Mouse (Mus musculus): ENCODE measurements around the gene Susd1. TPM values are rescaled to one million over a fixed set of nuclear protein-coding genes. Genes with fewer than 3 reads are reported as not detected.
A peak's percentile ranks its signal among the peaks of the same experiment; 100 is the strongest.

Susd1 gene
- polyA plus RNA-seq, 1 experiment: 21.3 TPM

DNA sequence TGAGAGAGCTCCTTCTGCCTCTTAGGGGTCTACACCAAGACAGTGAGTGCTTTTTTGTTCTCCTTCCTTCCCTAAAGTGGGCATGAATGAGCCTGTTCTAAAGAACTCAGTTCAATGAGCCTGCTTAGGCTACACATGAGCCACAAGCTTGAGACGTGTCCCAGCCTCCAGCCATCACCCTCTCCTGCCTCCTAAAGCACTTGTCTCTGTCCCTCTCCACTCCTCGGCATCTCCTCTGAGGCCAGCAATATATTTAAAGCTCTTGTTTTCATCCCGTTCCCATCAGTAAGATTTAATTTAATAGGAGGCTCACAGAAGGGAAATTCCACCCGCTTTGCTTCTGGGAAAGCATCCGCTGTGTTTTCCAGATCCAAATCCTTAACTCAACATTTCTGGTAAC lies 98.4 kb downstream of the Susd1 start:
- WGBS: 79% methylated on average over 5 of the region's 5 CpGs
- H3K27ac ChIP-seq (ENCODE audit: control insufficient read depth, insufficient read depth, low read depth, low read length, poor library complexity): 0 out of 2 replicates have a peak overlapping the region, but pooled peaks have one; percentile 8
- TF ChIP-seq CTCF (IDR thresholded peaks at IDR 0.05; ENCODE audit: control insufficient read depth, insufficient read depth, low read length) (no peak), POLR2A (IDR thresholded peaks at IDR 0.05; ENCODE audit: borderline replicate concordance, control insufficient read depth, low read depth, low read length) (no peak)
- peaks cover 2% of the 10 kb centered on the region; the same call in 1 of the 2 replicates for H3K4me1 ChIP-seq (ENCODE audit: control insufficient read depth, insufficient read depth, low read length)
- no peak overlapping the region for H3K4me3 ChIP-seq (replicated peaks; ENCODE audit: control insufficient read depth, low read depth, low read length)

GRCm38 (mm10) chr4:59338896-59339535 lies 99.4 kb downstream of the Susd1 start:
- no peak overlapping the region for H3K4me3 ChIP-seq (replicated peaks; ENCODE audit: control insufficient read depth, low read depth, low read length)
- WGBS: 79% methylated on average over 8 of the region's 8 CpGs
- no peak overlapping the region for H3K27ac ChIP-seq (ENCODE audit: control insufficient read depth, insufficient read depth, low read depth, low read length, poor library complexity)
- peaks cover 6% of the 10 kb centered on the region; the same call in 1 of the 2 replicates for H3K4me1 ChIP-seq (ENCODE audit: control insufficient read depth, insufficient read depth, low read length)
- TF ChIP-seq CTCF (IDR thresholded peaks at IDR 0.05; ENCODE audit: control insufficient read depth, insufficient read depth, low read length): no peak
- TF ChIP-seq POLR2A (IDR thresholded peaks at IDR 0.05; ENCODE audit: borderline replicate concordance, control insufficient read depth, low read depth, low read length): no peak

- peak overlapping the region; percentile 79 for H3K27ac ChIP-seq (ENCODE audit: control insufficient read depth, insufficient read depth, low read depth, low read length, poor library complexity)
- no peak overlapping the region for H3K4me3 ChIP-seq (replicated peaks; ENCODE audit: control insufficient read depth, low read depth, low read length)
- WGBS: 77% methylated on average over 6 of the region's 6 CpGs
- no peak for TF ChIP-seq CTCF (IDR thresholded peaks at IDR 0.05; ENCODE audit: control insufficient read depth, insufficient read depth, low read length)
- no peak for TF ChIP-seq POLR2A (IDR thresholded peaks at IDR 0.05; ENCODE audit: borderline replicate concordance, control insufficient read depth, low read depth, low read length)
- H3K4me1 ChIP-seq (ENCODE audit: control insufficient read depth, insufficient read depth, low read length): peaks cover 10% of the 10 kb centered on the region
Measured at GRCm38 (mm10) chr4:59337533-59337885, 100.9 kb downstream of the Susd1 start.

GRCm38 (mm10) chr4:59336846-59337532 lies 101.4 kb downstream of the Susd1 start:
- H3K4me3 ChIP-seq (replicated peaks; ENCODE audit: control insufficient read depth, low read depth, low read length): no peak overlapping the region
- H3K4me1 ChIP-seq (ENCODE audit: control insufficient read depth, insufficient read depth, low read length): peaks cover 11% of the 10 kb centered on the region
- 83% methylated on average over 11 of the region's 11 CpGs for WGBS
- TF ChIP-seq POLR2A (IDR thresholded peaks at IDR 0.05; ENCODE audit: borderline replicate concordance, control insufficient read depth, low read depth, low read length) (no peak), CTCF (IDR thresholded peaks at IDR 0.05; ENCODE audit: control insufficient read depth, insufficient read depth, low read length) (no peak; the same call in 1 of the 2 replicates)
- H3K27ac ChIP-seq (ENCODE audit: control insufficient read depth, insufficient read depth, low read depth, low read length, poor library complexity): peak overlapping the region; percentile 79

DNA sequence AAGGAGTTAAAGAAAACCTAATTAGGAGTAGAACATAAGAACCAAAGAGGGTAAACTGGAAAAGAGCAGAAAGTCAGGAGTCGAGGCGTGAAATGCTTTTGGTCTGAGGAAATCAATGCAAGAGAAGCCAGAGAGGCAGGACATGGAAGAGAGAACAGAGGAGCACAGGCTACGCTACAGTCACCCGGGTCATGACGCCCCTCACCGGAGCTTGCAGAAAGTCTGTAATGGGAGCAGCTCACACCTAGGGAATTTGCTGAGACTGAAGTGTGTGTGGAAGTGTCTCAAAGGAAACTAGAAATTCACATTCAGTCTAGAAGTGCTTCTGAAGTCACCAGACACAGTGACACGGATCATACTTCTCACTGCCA lies 102.0 kb downstream of the Susd1 start:
- TF ChIP-seq CTCF (IDR thresholded peaks at IDR 0.05; ENCODE audit: control insufficient read depth, insufficient read depth, low read length): no peak
- TF ChIP-seq POLR2A (IDR thresholded peaks at IDR 0.05; ENCODE audit: borderline replicate concordance, control insufficient read depth, low read depth, low read length): no peak
- WGBS: 77% methylated on average over 7 of the region's 7 CpGs
- Histone ChIP-seq H3K27ac (ENCODE audit: control insufficient read depth, insufficient read depth, low read depth, low read length, poor library complexity) (peak overlapping the region; percentile 79), H3K4me3 (replicated peaks; ENCODE audit: control insufficient read depth, low read depth, low read length) (no peak overlapping the region), H3K4me1 (ENCODE audit: control insufficient read depth, insufficient read depth, low read length) (peaks cover 11% of the 10 kb centered on the region)

DNA sequence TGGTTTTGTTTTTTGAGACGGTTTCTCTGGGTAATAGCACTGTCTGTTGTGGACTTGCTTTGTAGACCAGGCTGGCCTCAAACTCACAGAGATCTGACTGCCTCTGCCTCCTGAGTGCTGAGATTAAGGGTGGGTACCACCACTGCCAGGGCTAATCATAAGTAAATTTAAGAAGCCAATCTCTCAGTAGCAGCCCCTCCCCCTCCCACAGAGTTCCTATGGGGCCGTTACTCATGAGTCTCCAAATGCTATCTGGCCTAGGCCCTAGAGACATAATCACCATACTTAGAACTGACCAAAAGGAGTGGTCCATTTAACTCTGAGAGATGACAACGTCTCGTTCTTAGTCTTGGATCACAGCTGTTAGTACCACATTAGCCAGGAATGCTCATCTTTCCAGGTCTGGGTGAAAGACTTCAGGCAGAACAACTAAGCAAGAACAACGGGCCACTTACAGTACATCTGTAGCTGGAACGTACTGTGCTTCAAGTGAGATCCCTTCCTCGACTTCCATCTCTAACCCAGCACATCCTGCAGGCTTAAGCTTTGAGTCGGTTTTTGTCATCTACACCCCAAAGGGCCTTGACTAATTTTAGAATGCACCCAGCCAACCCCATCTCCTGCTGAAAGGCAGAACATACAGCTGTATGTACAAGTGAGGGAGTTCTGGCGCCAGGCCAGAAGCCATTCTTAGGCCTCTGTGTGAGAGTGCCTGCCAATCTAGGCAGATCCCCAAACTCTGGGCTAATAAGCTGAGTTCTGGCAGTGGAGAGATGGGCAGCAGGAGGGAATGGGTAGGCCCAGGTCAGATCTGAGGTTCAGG lies 102.6 kb downstream of the Susd1 start:
- 68% methylated on average over 9 of the region's 9 CpGs for WGBS
- Histone ChIP-seq H3K4me1 (ENCODE audit: control insufficient read depth, insufficient read depth, low read length) (peaks cover 13% of the 10 kb centered on the region), H3K27ac (ENCODE audit: control insufficient read depth, insufficient read depth, low read depth, low read length, poor library complexity) (peak overlapping the region; percentile 79), H3K4me3 (replicated peaks; ENCODE audit: control insufficient read depth, low read depth, low read length) (no peak overlapping the region)
- no peak for TF ChIP-seq POLR2A (IDR thresholded peaks at IDR 0.05; ENCODE audit: borderline replicate concordance, control insufficient read depth, low read depth, low read length)
- TF ChIP-seq CTCF (IDR thresholded peaks at IDR 0.05; ENCODE audit: control insufficient read depth, insufficient read depth, low read length): no peak

DNA sequence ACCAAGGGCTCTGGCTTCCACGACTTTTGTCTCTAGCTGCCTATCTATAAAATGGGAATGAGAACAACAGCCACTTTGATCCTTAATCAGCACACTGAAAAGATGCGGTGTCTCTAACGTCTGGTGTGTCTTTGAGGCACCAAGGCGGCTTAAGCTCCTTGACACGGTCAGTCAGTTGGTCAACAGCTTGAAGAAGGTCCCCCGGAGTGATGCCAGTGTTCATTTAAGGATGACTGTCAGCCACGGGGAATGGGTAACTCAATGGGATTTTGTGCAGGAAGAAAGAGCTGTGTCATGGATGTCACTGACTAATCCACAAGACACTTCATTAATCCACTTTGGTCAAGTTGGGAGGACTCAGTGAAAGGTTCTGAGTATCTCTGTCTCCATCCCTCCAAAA lies 103.3 kb downstream of the Susd1 start:
- Histone ChIP-seq H3K4me1 (ENCODE audit: control insufficient read depth, insufficient read depth, low read length) (peaks cover 13% of the 10 kb centered on the region), H3K4me3 (replicated peaks; ENCODE audit: control insufficient read depth, low read depth, low read length) (no peak overlapping the region), H3K27ac (ENCODE audit: control insufficient read depth, insufficient read depth, low read depth, low read length, poor library complexity) (peak overlapping the region; percentile 9)
- WGBS: 90% methylated on average over 7 of the region's 7 CpGs
- TF ChIP-seq CTCF (IDR thresholded peaks at IDR 0.05; ENCODE audit: control insufficient read depth, insufficient read depth, low read length): no peak
- no peak for TF ChIP-seq POLR2A (IDR thresholded peaks at IDR 0.05; ENCODE audit: borderline replicate concordance, control insufficient read depth, low read depth, low read length)

DNA sequence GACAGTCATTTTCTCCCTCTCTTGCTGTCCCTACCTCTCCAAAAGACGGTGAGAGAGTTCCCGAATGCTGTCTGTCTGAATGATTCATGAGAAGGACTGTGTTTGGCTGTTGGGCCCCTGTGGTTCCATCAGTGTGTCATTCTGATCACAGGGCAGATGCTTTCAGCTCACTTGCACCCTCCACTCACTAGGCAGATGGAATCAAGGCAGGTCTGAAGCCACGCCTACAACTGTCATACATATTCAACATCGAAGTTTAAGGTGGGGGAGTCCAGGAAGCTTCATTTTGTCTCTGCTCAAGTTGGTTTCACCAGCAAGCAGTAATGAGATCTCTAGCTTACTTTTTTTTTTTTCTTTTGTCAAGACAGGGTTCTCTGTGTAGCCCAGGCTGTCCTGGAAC lies 104.2 kb downstream of the Susd1 start:
- 0 out of 2 replicates have a peak overlapping the region, but pooled peaks have one; percentile 17 for H3K27ac ChIP-seq (ENCODE audit: control insufficient read depth, insufficient read depth, low read depth, low read length, poor library complexity)
- no peak overlapping the region for H3K4me3 ChIP-seq (replicated peaks; ENCODE audit: control insufficient read depth, low read depth, low read length)
- 66% methylated on average over 4 of the region's 4 CpGs for WGBS
- no peak for TF ChIP-seq POLR2A (IDR thresholded peaks at IDR 0.05; ENCODE audit: borderline replicate concordance, control insufficient read depth, low read depth, low read length)
- no peak for TF ChIP-seq CTCF (IDR thresholded peaks at IDR 0.05; ENCODE audit: control insufficient read depth, insufficient read depth, low read length)
- peaks cover 13% of the 10 kb centered on the region for H3K4me1 ChIP-seq (ENCODE audit: control insufficient read depth, insufficient read depth, low read length)
